Mouse (Mus musculus): Measurements from ENCODE around the gene Hnrnpll. TPM values are rescaled to one million over a fixed set of nuclear protein-coding genes. Genes with fewer than 3 reads are reported as not detected.
"Not testable (repeated sequence)": the region's sequence is repeated elsewhere in the genome, so short reads cannot be mapped to it uniquely, and the experiment has no call there.

Gene Hnrnpll
- polyA plus RNA-seq, 1 experiment from 2014 or later: 28.1 TPM

DNA sequence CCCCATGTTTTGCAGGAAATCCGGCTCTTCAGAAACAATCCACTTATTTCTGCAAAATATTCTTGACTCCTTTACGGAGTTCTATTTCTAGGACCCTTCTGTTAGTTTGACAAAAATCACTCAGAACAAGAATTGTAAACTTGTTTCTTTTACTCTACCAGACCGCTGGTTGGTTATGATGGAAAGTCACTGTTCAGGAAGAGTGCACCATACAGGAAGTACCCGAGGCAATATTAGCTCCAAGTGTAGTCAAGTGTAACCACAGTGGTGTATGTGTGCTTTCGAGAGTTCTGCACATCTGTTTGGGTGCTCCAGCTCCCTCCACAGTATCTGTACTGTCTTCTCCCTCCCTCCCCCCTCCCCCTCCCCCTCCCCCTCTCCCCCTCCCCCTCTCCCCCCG is 5.1 kb upstream of the Hnrnpll start:
- Histone ChIP-seq H3K79me2 (ENCODE audit: inconsistent target) (no peaks in the 10 kb centered on the region), H3K4me3 (ENCODE audit: inconsistent target) (no peak overlapping the region), H3K36me3 (ENCODE audit: inconsistent target) (no peaks in the 10 kb centered on the region), H3K27ac (no peak overlapping the region)
- WGBS (ENCODE audit: missing documents): 57% methylated on average over 4 of the region's 6 CpGs

DNA sequence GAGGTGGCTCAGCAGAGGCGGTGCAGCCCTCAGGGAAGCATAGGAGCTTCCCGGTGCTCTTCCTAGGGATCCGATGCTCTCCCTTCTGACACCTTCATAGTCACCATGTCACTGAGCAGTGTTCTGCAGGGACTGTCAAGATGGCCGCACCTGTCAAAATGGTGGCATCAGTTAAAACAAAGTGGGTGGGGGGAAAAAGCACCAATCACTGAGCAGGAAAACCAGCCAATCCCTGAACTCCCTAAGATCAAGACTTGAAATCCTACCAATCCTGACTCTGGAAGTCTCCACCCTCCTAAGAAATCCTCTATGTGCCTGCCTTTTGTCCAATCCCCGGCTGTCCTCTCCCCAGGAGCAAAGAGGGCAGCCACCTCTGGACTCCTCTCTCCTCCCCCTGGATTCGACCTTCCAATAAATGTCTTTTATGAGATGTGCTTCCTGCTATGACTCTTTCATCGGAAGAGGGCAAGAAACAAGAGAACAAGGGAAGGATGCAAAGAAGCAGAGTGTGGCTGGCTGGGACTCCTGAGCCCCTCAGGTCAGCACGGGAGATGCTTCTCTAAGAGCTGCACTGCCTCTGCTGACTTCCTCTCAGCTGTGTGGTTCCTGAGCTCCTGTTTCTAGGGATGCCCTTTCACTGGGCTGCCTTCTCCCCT is 1.8 kb upstream of the Hnrnpll start:
- no peak overlapping the region for H3K27ac ChIP-seq
- no peak overlapping the region for H3K4me3 ChIP-seq (ENCODE audit: inconsistent target)
- 85% methylated on average over 8 of the region's 8 CpGs for WGBS (ENCODE audit: missing documents)
- no peaks in the 10 kb centered on the region for H3K36me3 ChIP-seq (ENCODE audit: inconsistent target)
- H3K79me2 ChIP-seq (ENCODE audit: inconsistent target): peaks cover 22% of the 10 kb centered on the region

DNA sequence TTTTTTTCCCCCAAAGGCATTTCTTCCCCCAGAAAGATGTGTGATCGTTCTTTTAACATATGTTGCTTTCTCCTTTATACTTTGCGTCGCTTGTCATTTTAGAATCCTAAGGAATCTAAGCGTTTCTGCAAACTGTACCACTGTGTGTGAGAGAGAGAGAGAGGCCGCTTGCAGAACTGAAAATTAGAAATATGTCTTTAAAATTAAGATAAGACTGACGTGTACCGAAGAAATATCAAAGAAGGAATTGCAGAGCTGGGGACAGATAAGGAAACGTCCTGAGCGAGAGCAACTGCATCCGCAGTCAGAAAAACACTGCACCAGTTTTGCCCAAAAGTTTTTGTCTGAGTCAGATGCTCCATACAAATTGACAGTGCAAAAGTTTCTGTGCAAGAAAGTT is 1.3 kb upstream of the Hnrnpll start:
- H3K27ac ChIP-seq: no peak overlapping the region
- H3K36me3 ChIP-seq (ENCODE audit: inconsistent target): no peaks in the 10 kb centered on the region
- 85% methylated on average over 10 of the region's 10 CpGs for WGBS (ENCODE audit: missing documents)
- peaks cover 28% of the 10 kb centered on the region for H3K79me2 ChIP-seq (ENCODE audit: inconsistent target)
- H3K4me3 ChIP-seq (ENCODE audit: inconsistent target): no peak overlapping the region

DNA sequence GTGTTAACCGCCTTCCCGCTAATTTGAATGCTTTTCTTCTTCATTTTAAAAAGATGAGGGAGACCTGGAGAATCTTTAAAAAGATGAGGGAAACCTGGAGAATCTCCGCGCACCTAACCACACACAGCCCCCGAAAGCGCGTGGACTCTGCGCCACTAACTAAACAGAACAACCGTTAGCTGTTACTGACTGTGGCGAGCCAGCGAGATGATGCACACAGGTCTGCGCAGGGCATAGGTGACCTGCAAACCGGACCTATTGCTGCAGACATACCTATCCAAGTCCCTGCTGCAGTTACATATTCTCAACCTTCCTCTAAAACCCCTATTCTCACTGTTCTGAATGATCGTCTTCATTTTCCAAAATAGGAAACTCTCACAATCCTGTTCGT is 481 bp upstream of the Hnrnpll start:
- Histone ChIP-seq H3K4me3 (ENCODE audit: inconsistent target) (peak overlapping the region; percentile 58), H3K36me3 (ENCODE audit: inconsistent target) (no peaks in the 10 kb centered on the region), H3K27ac (peak overlapping the region; percentile 77), H3K79me2 (ENCODE audit: inconsistent target) (peaks cover 36% of the 10 kb centered on the region)
- WGBS (ENCODE audit: missing documents): under 1% methylated on average over 15 of the region's 15 CpGs

DNA sequence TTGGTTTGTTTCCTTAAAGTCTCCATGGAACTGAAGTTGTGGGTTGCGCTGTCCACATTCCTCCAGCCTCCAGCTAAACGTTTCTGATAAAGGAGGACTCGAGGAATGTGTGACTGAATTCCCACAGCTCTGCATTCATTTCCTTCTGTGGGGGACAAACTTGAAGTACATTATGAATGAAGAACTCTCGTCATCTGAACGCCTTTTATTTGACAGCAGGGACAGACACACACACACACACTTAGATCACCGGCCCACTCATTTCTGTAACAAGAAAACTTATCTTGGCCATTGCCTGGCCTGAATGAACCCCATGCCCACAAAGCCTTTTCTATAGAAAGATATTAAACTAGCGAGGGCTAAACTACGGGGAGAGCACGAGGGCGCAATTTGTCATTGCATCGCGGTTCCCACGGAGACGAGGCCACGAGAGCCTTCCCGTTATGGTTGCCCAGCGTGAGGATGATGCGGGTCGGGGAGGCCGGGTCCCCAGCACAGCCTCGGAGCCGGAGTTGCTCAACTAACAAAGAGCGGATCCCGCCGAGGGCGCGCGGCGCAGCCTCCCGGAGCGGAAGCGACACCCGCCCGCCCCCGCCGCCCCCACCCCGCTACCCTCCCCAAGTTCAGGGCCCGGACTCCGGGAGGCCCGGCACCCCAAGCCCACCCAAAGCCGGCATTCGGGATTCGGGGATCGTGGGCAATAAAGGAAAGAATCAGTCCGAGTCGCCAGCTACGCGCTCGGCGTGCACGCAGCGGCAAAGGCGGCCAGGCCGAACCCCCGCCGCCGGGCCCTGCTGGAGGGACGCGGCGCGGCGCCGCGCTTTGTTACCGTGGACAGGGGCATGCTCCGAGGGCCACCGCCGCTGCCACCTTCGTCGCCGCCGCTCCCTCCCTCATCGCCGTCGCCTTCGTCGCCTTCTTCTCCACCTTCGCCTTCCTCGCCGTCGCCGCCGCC is 1.0 kb downstream of the Hnrnpll start:
- H3K4me3 ChIP-seq (ENCODE audit: inconsistent target): peak overlapping the region; percentile 70
- 2% methylated on average over 81 of the region's 83 CpGs for whole genome bisulfite sequencing (ENCODE audit: missing documents)
- H3K36me3 ChIP-seq (ENCODE audit: inconsistent target): no peaks in the 10 kb centered on the region
- peak overlapping the region; percentile 67 for H3K27ac ChIP-seq
- H3K79me2 ChIP-seq (ENCODE audit: inconsistent target): peaks cover 51% of the 10 kb centered on the region

DNA sequence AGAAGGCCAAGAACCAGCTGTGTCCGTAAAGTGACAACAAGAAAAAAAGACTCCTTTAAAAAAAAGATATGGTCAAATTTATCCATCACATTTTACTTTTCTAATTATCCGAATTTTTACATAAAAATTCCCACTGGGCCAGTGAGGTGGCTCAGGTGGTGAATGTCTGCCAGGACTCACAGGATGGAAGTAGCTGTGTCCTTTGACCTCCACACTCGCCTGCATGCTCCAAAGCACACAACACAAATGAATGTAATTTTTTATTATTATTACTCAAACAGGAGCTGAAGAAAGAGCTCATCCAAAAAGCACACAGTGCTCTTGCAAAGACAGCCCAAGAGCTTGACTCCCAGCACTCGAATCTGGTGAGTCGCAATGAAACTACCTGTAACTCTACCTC is 2.0 kb downstream of the Hnrnpll start:
- no peaks in the 10 kb centered on the region for H3K36me3 ChIP-seq (ENCODE audit: inconsistent target)
- H3K27ac ChIP-seq: 0 out of 2 replicates have a peak overlapping the region, but pooled peaks have one; percentile 51
- WGBS (ENCODE audit: missing documents): 70% methylated on average over 5 of the region's 5 CpGs
- peak overlapping the region; percentile 70 for H3K4me3 ChIP-seq (ENCODE audit: inconsistent target)
- H3K79me2 ChIP-seq (ENCODE audit: inconsistent target): peaks cover 60% of the 10 kb centered on the region

DNA sequence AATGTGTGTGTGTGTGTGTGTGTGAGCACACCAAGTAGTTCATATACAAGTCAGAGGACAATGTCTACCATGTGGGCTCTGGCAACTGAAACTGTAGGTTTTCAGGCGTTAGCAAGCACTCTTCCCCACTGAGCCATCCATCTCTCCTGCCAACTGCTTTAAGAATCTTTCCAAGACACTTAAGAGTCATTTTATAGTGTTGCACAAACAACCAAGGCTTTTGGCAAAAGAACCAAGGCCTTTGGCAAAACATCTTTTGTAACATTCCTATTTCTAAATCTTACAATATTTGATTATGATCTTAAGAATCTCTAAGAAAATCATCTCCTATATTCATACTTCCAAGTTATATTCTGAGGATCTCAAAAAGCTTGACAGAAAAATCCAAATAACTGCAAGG is 2.4 kb downstream of the Hnrnpll start:
- WGBS (ENCODE audit: missing documents): 71% methylated on average over 1 of the region's 1 CpGs

DNA sequence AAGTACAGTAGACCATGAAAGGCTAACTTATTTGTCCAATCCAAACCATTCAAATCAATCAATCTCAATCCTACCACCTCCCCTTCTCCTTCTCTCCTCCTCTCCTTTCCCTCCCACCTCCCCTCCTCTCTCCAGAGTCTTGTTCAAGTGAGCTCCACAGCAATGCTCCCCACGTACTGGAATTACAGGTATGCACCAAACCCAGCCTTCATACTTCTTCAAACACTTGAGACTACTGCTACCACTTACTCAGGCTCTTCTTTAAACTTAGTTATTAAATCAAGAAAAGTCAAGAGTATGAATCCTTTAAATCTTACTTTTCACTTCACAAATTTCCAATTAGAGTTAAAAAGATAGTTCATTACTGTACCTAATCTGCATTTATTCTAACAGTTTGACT is 3.6 kb downstream of the Hnrnpll start:
- Histone ChIP-seq H3K4me3 (ENCODE audit: inconsistent target) (no peak overlapping the region), H3K27ac (no peak overlapping the region)
- WGBS (ENCODE audit: missing documents): 92% methylated on average over 1 of the region's 1 CpGs

More for the DNA sequence above, 2.4 kb downstream of the Hnrnpll start:
- peak overlapping the region; percentile 70; the same call in 1 of the 2 replicates for H3K4me3 ChIP-seq (ENCODE audit: inconsistent target)
- no peaks in the 10 kb centered on the region for H3K36me3 ChIP-seq (ENCODE audit: inconsistent target)
- H3K27ac ChIP-seq: no peak overlapping the region
- peaks cover 65% of the 10 kb centered on the region for H3K79me2 ChIP-seq (ENCODE audit: inconsistent target)

DNA sequence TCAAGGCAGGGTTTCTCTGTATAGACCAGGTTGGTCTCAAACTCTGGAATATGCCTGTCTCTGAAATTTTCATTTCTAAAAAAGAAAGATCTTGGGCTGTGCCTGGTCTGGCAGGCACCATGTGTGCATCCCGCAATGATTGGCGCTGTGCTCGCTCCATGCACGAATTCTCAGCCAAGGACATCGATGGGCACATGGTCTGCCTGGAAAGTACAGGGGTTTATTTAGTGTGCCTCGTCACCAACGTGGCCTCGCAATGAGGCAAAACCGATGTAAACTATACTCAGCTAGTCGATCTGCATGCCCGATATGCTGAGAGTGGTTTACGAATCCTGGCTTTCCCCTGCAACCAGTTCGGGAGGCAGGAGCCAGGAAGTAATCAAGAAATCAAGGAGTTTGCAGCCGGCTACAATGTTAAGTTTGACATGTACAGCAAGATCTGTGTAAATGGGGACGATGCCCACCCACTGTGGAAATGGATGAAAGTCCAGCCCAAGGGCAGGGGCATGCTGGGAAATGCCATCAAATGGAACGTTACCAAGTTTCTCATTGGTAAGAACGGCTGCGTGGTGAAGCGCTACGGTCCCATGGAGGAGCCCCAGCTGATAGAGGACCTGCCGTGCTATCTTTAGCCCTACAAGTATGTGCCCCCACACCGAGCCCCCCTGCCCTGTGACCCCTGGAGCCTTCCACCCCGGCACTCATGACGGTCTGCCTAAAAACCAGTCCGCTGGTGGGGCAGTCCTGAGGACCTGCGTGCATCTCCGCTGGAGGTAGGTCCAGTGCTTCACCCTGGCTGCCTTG is 8.0 kb downstream of the Hnrnpll start:
- no peak overlapping the region for H3K27ac ChIP-seq
- peaks cover 95% of the 10 kb centered on the region for H3K79me2 ChIP-seq (ENCODE audit: inconsistent target)
- no peak overlapping the region for H3K4me3 ChIP-seq (ENCODE audit: inconsistent target)
- 95% methylated on average over 26 of the region's 27 CpGs for WGBS (ENCODE audit: missing documents)
- H3K36me3 ChIP-seq (ENCODE audit: inconsistent target): peaks cover 43% of the 10 kb centered on the region

More for the DNA sequence above, 3.6 kb downstream of the Hnrnpll start:
- Histone ChIP-seq H3K36me3 (ENCODE audit: inconsistent target) (no peaks in the 10 kb centered on the region), H3K79me2 (ENCODE audit: inconsistent target) (peaks cover 77% of the 10 kb centered on the region)

DNA sequence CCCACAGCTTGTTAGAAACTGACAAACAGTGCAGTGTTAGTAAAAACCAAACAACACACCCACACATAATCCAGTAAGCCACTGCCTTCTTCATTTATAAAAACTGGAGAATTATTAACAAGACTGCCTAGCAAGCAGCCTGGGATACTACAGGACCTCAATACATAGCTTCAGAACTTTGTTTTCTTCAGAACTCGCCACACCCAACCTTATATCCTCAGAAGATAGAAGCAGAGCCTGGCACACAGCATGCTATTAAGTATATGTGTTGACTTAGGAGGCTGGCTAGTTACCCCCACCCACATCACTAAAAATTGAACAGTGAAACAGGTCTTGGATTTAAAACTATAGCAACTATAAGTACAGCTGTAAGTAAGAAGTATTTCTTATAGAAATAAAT is 10.5 kb downstream of the Hnrnpll start:
- peaks cover 87% of the 10 kb centered on the region for H3K79me2 ChIP-seq (ENCODE audit: inconsistent target)
- no peak overlapping the region for H3K27ac ChIP-seq
- 100% methylated on average over 1 of the region's 1 CpGs for WGBS (ENCODE audit: missing documents)
- no peak overlapping the region for H3K4me3 ChIP-seq (ENCODE audit: inconsistent target)
- peaks cover 63% of the 10 kb centered on the region for H3K36me3 ChIP-seq (ENCODE audit: inconsistent target)

DNA sequence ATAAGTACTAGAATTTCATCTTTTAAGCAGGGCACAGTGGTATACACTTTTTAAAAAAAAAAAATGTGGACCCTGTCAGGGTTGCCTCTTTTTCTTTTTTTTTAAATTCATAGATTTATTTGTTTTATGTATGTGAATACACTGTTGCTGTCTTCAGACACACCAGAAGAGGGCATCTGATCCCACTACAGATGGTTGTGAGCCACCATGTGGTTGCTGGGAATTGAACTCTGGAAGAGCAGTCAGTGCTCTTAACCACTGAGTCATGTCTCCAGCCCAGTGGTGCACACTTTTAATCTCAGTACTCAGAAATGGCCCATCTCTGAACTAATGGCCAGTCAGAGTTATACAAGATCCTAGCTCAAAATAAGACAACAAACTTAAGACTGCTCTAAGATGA is 12.8 kb downstream of the Hnrnpll start:
- peaks cover 87% of the 10 kb centered on the region for H3K79me2 ChIP-seq (ENCODE audit: inconsistent target)
- H3K36me3 ChIP-seq (ENCODE audit: inconsistent target): peaks cover 86% of the 10 kb centered on the region
- not testable (repeated sequence) for H3K4me3 ChIP-seq (ENCODE audit: inconsistent target); H3K27ac ChIP-seq

DNA sequence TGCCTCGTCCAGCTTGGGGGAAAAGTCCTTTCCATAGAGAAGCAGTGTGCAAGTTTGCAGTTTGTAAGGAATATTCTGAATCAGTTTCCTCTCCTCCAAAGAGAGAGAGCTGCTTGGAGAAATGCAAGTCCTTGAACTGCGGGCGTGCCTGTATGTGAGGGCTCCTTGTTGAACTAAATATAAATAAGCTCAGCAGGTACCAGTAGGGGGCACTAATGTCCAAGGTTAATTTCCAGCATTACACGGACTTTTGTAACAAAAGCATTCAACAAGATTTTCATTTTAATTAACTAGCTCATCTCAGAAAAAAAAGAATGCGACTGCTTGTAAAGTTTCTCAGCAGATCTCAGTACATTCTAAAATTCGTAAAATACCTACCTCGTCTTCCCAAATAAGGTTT is 13.9 kb downstream of the Hnrnpll start:
- WGBS (ENCODE audit: missing documents): 74% methylated on average over 7 of the region's 7 CpGs
- Histone ChIP-seq H3K36me3 (ENCODE audit: inconsistent target) (peaks cover 93% of the 10 kb centered on the region), H3K27ac (no peak overlapping the region)

DNA sequence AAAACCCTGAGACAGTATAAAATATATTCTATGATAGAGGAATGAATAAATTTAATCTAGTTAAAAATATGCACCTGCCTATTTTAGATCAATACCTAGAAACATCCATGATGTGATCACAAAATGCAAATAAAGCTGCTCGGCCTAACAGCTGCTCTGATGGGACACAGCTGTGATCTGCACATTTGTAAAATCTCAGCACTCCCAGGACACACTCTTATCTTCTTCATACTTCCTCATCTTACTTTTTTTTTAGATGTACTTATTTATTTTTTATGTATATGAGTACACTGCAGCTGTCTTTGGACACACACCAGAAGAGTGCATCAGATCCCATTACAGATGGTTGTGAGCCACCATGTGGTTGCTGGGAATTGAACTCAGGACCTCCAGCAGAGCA is 20.4 kb downstream of the Hnrnpll start:
- WGBS (ENCODE audit: missing documents): 100% methylated on average over 1 of the region's 1 CpGs
- Histone ChIP-seq H3K27ac (no peak overlapping the region), H3K36me3 (ENCODE audit: inconsistent target) (peaks cover 61% of the 10 kb centered on the region), H3K79me2 (ENCODE audit: inconsistent target) (peaks cover 98% of the 10 kb centered on the region), H3K4me3 (ENCODE audit: inconsistent target) (no peak overlapping the region)

More for the DNA sequence above, 13.9 kb downstream of the Hnrnpll start:
- Histone ChIP-seq H3K79me2 (ENCODE audit: inconsistent target) (peaks cover 87% of the 10 kb centered on the region), H3K4me3 (ENCODE audit: inconsistent target) (no peak overlapping the region)

DNA sequence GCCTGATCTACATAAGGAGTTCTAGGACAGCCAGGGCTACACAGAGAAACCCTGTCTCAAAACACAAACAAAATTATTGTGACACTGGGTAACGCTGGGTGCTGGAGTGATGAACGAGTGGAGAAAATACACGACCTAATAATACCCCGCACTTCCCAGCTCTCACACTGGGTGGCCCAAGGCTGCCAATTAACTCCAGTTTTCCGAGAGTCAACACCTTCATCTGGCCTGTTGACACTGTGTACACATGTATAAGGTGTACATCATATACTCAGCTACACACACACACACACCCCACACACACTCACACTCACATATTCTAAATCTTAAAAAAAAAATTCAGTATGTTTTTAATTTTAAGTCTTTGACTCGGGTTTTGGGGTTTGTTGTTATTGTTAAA is 33.5 kb downstream of the Hnrnpll start:
- H3K27ac ChIP-seq: no peak overlapping the region
- H3K36me3 ChIP-seq (ENCODE audit: inconsistent target): peaks cover 65% of the 10 kb centered on the region
- H3K79me2 ChIP-seq (ENCODE audit: inconsistent target): no peaks in the 10 kb centered on the region
- WGBS (ENCODE audit: missing documents): 93% methylated on average over 6 of the region's 6 CpGs
- no peak overlapping the region for H3K4me3 ChIP-seq (ENCODE audit: inconsistent target)
